Mouse (Mus musculus) c-Kit-positive CD71-positive TER-119-negative erythroid progenitor cells, embryonic 14.5 days (primary cell): ENCODE results near the gene Gse1.

Experiments
- DNase-seq: peaks from one replicate; pipeline ENCODE4 v3.0.0-alpha.2; 2013; ENCODE audit warnings: low read depth

Gene Gse1

DNA sequence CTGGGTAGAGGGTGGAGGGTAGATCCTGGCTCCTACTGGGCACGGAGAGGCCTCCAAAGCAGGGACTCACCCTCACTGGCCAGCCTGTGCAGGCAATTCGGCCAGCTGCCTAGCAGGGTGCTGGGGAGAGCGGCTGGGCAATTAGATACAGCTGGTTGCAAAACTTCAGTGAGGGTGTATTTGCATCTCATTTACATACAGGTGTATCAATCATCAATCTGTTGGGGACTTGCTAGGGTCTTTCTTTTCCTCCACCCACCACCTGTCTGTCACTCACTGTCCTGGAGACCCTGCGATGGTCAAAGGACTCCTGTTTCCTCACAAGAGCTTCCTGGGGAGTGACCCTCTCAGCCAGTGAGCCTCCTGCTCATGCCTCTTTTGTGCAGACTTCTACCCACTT lies 148.0 kb downstream of the Gse1 start:
- no peak for DNase-seq

DNA sequence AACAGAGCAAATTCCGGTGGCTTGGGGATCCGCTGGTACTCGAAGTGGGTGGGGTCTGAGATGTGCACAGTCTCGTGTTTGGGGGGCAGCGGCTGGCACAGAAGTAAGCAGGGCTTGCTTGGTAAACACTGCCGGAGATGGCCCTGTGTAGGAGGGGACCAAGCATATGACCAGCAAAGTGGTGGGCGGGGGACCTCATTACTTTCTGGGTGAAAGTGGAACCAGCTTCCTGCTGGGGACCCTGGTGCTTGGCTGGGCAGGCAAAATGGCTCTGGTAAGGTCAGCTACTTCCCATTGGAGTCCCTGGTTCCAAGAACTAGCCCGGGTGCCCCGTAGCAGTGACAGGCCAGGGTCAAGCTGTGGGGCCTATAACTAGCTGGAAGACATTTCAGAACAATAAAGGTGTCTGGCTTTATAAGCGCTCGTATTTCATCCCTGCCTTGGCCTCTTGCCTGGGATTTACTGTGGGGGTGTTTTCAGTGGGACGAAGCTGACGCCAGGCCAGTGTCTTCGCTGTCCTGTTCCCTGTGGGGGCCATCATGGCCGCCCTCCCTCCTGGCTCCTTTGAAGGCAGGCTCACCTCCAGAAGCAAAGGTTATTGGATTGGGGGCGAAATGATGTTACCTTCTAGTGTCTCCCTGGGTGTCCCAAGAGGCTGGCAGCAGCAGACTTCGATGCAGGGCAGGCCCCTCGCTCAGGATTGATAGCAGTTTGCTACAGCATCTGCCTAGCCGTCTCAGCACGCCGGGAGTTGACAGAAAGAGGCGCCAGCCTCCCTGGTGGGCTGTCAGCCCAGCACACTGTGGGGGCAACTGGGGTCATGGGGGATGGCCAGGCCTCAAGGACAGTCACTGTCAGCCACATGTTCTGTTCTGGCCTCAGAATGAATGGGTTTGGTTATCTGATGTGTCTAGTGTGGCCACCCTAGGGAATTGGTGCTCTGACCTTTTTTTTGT lies 148.9 kb downstream of the Gse1 start:
- no peak for DNase-seq

DNA sequence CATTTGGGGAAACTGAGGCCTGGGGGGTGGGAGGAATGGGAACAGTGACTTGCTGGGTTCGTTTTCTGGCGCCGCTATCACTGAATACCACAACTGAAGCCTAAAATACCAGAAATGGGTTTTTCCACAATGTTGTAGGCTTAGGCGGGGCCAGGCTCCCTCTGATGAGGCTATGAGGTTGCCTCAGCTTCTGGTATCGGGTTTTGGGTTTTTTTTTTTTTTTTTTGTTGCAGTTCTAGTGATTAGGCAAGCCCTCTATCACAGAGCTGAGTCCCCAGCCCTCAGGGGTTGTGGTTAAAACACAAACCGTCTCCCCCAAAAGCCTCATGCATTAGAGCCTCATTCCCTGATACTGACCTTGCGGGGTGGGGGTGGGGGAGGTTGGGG lies 149.5 kb downstream of the Gse1 start:
- peak; percentile 57 for DNase-seq

DNA sequence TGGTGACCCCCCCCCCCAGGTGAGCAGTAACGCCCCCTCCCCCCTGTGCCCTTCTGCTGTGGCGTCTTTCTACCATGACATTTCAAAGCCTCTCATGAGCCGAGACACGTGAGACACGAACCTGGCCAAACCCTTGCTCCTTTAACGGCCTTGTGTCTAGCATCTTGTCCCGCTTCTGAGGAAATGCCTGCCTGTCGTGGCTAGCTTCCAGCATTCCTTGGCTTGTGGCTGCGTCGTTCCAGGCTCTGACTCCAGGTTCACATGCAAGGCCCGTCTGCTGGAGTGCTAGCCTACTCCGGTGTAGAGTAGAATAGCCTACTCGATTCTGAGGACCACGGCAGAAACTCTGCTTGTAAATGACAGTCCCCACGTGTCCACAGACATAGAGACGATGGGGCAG lies 150.1 kb downstream of the Gse1 start:
- DNase-seq = no peak

DNA sequence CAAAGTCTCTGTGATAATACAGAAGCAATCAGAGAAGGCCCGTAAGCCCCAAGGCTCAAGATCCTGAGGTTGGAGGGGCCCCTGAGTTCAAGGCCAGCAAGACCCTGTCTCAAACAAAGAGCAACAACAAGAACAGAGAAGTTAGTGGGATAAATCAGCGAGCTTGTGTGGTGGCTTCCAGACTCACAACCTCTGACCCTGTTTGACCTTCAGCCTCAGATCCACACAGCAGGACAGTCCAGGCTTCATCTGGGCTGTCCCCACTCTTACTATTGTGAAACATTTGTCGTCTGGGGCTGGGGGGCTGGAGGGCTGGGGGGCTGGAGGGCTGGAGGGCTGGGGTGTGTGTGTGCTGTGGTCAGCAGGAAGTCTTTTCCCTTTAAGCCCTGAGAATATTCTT lies 150.8 kb downstream of the Gse1 start:
- DNase-seq = no peak

DNA sequence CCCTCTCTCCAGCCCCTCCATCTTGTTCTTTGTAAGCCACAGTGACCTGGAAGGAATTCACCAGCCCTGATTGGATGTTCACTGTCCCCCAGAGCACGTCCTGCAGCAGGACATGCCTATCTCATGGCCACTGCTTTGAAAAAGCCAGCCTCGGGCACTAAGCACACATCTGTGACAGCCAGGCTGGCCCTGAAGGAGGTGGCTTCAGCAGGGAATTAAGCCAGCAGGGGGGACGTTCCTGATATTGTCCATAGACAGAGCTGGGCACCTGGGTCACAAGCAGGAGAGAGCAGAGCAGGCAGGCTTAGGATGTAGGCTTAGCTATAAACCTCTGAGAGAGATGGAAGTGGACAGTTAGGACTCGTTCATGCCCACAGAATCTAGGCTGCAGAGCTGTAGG lies 153.6 kb downstream of the Gse1 start:
- DNase-seq = no peak

DNA sequence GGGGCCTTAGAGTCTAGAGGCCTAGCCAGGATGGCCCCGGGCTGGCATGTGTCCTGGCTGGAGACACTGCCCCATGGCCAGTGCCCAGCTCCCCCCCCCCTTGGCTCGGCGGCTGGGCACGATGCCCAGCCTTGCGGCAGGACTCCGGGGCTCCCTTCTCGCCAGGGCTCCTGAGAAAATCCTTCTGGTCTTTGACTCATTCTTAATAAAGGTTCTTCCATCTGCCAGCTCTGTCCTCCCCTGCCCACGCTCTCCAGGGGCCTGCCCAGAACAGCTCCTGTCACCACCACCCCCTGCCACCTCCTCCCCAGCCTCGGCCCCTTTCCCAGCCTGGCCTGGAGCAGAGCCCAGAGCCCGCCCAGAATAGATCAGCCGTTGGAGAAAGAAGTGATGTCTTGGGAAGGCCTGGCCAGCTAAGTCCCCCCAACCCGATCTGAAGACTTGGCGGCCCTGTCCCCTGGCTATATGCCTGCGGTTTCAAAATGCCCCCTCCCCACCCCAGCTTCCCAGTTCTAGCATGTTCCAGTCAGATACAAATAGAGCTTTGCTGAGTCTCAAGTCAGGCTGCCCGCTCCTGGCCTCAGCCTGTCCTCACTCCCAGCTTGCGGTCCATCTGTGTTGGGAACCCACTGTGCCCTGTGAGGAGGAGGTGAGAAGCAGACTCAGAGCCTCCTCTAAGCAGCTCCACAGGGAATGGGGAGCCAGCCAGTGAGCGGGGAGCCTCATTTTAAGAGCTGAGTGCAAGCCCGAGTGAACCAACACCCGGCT lies 154.4 kb downstream of the Gse1 start:
- DNase-seq = no peak

DNA sequence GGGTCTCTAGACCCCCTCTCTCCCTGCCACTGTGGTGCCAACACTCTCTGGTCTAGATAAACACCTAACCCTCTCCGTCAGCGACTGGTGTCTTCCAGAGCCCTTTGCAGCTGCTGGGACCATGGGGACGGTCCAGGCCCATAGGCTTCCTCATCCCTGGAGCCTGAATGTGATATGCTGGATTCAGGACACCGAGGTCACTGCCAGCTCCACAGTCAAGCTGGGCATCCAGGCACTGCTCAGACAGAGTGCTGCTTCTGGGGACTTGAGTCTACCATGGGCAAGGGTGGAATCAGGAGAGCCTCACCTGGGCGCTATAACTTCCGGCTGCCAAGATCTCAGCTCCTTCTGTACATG lies 154.9 kb downstream of the Gse1 start:
- DNase-seq = no peak

DNA sequence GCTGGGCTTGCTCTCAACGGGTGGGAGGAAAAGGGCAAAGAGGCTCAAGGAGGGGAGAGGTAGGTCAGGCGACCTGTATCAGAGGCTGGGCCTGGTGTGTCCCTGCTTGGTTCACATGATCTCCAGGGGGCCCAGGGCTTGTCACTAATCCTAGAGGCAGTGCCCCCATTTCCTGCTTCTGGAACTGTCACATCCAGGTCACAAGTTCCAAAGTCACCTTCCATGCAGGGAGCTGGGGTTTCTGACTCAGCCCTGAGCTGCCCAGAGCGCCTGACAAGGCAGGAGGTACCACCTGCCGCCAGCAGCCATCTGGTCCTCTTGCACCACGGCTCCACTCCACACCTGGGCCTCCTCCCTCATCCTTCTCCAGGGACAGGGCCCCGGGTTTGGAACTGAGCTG lies 155.5 kb downstream of the Gse1 start:
- no peak for DNase-seq

DNA sequence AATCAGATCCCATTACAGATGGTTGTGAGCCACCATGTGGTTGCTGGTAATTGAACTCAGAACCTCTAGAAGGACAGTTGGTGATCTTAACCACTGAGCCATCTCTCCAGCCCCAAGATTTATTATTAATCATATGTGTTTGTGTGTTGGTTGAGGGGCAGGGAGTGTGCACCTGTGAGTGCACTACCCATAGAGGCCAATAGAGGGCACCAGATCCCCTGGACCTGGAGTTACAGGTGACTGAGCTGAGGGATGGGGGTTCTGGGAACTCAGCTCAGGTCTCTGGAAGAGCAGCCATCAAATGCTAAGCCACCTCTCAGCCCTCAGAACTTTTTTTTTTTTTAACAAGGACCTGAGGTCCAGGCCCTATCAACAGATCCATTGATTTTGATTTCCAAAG lies 156.5 kb downstream of the Gse1 start:
- DNase-seq = no peak

DNA sequence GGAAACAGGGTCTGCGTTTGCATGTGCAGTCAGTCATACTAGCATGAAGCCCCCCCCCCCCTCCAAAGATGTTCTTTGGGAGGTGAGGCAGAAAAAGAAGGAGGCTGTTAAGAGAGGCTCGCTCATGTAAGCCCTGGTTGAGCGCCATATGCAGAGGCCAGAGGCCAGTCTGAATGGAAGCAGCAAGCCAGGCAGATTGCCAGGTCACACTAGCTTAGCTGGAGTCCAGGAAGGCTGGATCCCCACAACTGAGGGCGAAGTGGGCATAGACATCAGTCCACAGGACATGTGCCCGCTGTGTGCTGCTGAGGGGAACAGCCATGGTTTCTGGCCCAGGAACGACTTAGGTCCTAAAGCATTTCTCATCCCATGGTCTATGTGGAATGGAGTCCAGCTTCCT lies 160.0 kb downstream of the Gse1 start:
- DNase-seq = no peak

DNA sequence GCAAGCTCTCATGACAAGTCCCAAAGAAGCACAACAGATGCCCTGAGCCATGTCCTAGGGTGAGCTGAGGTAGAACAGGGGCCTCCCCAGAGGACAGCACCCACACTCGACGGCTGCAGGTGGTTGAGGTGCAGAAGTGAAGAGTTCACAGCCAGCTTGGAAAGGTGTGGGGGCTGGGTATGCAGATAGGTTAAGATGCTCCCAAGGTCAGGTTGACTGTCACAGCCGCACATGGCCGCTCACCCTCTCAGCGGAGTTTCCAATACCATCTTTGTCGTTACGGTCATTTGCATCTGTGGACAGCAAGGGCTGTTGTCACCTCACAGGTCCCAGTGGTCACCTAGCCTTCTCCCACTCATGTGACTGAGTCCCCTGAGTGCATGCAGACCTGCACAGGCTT lies 162.3 kb downstream of the Gse1 start:
- no peak for DNase-seq

DNA sequence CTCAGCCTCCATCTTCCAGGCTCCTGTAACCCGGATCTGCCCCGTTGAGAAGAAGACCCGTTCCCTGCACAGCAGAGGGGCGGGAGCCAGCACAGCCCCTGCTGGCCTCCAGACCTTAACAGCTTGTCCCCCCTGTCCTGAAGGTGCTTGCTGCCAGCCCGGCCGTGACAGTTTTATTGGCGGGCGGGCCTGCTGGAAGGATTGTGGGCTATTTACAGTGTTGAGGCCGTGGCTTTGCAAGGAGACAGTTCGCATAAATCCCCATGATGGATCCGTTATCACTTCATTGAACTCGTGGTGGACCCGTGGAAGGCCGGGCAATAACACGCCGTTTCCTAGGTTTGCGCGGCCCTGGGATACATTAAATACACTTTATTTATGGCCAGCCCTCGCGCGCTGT lies 163.6 kb downstream of the Gse1 start:
- DNase-seq = no peak

DNA sequence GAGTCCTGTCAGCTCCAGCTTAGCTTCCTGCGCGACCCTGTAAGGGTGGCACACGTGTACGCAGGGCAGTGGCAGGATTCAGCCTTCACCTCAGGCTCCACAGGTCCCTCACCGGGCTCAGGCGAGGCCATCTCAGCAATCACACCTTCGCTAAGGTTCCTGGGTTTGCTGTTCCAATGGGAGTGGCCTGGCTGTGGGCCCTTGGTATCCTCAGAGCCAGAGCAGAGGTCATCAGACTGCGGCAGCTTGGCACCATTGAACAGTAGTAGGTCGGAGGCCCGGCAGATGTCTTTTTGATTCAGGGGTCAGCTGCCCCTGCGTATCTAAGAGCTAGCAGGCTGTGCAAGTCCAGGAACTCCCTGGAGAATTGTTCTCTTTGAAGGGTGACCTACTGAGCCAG lies 164.8 kb downstream of the Gse1 start:
- DNase-seq = no peak

DNA sequence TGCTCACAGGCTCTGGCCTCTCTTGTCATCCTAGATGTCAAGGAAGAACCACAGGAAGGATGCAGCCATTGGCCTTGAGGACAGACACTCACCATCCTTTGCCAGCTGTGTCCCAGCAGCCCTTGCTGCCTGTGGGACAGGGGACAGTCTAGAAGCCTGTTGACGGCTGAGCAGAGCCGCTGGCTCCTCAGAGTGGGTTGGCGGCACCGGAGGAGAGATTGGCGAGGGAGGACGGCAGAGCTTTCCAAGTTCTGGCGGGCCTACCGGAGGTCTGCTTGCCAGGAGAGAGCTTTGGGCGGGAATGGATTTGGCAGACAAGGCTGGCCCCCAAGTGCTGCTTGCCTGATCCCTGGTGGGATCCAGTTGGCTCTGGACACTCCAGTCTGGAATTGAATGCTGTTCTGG lies 165.6 kb downstream of the Gse1 start:
- no peak for DNase-seq

DNA sequence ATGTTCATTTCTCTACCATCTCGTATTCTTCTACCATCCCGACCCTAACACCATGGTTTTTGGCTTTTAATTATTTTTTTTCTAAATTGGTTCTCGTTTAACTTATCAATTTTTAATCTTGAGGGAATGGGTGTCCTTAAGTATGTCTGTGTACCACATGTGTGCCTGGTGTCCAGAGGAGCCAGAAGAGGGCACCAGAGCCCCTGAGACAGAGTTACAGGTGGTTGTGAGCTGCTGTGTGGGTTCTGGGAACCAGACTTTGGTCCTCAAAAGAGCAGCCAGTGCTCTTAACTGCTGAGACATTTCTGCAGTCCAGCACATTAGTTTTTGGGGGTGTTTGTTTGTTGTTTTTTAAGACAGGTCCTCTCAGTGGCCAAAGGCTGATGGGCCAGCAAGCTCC lies 167.6 kb downstream of the Gse1 start:
- no peak for DNase-seq

DNA sequence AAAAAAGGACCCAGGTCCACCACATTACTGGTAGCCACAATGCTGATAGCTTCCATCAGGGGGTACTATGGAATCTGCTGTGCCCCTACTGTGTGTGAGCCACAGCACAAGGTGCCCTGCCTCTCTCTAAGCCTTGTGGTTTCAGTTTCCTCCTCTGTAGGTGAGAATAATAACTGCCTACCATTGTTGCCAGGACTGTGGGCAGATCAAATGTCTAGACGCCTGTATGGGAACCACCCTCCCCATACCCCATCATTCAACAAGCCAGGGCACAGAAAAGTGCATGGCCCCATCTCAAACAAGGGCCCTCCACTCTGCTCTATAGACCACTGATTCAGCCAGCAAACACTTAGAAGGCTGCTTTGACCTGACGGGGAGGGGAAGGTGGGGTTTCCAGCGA lies 168.5 kb downstream of the Gse1 start:
- DNase-seq = no peak

DNA sequence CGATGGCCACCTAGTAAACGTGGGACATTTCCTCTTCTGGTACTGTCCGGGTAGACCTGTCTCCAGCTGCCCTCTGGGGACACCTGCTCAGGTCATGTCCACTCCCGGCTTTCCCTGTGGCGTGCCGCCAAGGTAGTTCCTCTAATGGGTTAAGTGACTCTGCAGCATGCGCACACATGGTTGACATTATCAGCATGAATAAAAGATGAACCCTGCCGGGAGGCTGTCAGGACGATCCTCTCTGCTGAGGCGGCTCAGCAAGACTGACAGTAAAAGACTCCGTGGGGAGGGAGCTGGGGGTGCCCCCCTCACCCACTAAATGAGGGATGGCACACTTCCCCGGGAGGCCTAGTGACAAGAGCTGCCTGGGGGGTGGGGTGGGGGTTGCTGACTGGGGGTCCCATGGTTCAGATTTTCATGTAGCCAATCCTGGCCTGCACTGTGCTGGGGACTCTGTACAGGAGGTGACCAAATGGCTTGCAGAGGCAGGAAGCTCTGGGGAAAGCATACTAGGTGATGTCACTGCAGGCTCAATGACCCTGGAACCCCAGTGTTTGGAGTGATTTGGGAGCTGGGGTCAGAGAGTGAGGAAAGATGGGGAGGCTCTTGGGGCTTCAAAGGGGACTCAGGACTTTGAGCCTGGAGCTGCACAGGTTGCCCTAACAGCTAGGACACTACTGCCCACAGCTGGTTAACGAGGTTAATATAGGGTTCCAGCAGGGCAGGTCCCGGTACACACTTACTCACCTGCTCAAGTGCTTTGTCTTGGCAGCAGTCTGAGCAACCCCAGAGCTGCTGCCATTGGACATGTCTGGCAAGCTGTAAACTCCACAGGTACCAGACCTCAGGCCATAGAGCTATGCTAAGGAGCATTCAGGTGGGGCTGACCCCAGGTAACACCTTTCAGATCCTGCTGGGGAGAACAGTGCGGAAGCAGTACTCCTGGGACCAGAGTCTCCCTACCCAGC lies 169.5 kb downstream of the Gse1 start:
- DNase-seq = no peak

DNA sequence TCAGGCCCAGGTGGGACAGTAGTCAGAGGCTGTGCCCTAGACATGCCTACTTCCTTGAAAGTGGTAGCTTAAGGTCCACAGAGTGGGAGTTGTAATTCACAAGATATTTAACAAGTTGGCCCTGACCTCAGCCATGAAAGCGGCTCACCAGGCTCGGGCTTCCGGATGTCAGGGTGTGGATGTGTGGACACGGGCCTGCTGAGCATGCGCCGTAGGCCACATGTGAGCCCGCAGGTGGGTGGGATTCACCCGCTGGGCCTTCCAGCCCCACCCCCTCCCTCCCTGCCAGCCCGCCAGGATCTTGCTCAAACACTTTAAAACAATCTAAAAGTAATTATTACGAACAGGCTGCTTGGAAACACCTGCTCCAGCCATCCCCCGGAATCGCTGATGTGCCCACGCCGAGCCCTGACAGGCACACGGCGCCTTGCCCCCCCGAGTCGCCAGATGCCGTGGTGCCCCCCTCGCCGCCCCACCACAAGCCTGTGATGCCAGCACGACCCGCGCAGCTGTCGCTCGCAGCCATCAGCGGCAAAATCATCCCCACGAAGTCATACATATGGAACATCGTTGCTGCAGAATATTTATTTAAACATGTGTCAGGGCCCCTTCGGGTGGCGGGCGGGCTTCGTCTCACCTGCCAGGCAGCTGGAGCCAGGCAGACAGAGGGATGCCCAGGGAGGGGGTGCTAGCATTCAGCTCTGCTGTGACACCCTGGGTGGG lies 171.1 kb downstream of the Gse1 start:
- DNase-seq = no peak

DNA sequence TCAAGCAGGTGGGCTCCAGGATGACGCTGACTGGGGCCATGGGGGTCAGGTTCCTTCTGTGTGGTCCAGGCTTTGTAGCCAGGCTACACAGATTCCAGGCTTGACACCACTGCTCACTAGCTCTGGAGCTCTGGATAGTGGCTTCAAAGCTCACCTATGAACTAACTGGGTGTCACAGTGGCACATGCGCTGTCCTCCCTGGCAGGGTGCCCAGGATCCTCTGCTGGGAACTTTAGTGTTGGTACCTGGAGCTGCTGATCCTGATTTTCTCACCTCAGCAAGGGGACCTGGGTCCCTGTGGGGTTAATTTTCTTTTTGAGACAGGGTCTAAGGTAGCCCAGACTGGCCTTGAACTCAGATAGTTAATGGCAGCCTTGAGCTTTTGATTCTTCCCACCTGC lies 173.0 kb downstream of the Gse1 start:
- DNase-seq = no peak

DNA sequence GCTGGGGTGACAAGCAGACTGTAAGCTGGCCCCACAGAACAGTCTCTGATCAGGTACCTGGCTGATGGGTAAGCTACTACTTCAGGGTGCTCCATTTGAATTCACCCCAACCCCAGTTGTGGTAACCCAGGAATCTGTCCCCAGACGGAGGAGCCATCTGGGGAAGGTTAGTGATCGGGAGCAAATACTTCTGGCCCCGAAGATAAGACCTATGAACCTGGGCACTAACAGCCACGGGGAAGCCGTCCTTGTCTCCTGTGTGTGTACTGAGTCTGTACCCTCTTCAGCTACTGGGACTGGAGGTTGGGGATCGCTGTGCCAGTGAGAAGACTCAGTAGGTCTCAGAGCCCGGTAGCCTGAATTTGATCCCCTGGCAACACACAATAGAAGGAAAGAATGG lies 173.5 kb downstream of the Gse1 start:
- no peak for DNase-seq
